Mouse (Mus musculus) kidney, adult 2 months (tissue): ENCODE measurements around the gene Bap1. TPM values are rescaled to one million over a fixed set of nuclear protein-coding genes. Genes with fewer than 3 reads are reported as not detected.

Experiments
- DNase-seq: peaks from one replicate; pipeline ENCODE4 v3.0.0; 2021
- H3K27ac ChIP-seq: fragments of 200-500 bp; 2 replicates; pipeline ENCODE4 v1.5.1; 2012; ENCODE audit warnings: low read depth, low read length, control low read depth, inconsistent platforms; ENCODE audit not compliant: insufficient read depth
- H3K27me3 ChIP-seq: fragments of 200-500 bp; replicated peaks from 2 replicates; pipeline ENCODE4 v1.6.1; 2012; ENCODE audit warnings: mild to moderate bottlenecking, moderate library complexity, low read length, inconsistent platforms; ENCODE audit not compliant: control insufficient read depth, insufficient read depth
- H3K36me3 ChIP-seq: fragments of 200-500 bp; 2 replicates; pipeline ENCODE4 v1.6.1; 2012; ENCODE audit warnings: mild to moderate bottlenecking, moderate library complexity, low read length, inconsistent platforms; ENCODE audit not compliant: control insufficient read depth, insufficient read depth
- H3K4me1 ChIP-seq: fragments of 200-500 bp; 2 replicates; pipeline ENCODE4 v1.6.1; 2011; ENCODE audit warnings: low read length; ENCODE audit not compliant: control insufficient read depth, insufficient read depth
- H3K4me3 ChIP-seq: fragments of 200-500 bp; 2 replicates; pipeline ENCODE4 v1.5.1; 2011; ENCODE audit warnings: mild to moderate bottlenecking, low read depth, low read length, control low read depth; ENCODE audit not compliant: insufficient read depth
- CTCF ChIP-seq: fragments of 200-500 bp; conservative IDR thresholded peaks from 2 replicates; pipeline ENCODE4 v1.5.1; 2011; ENCODE audit warnings: low read depth, mild to moderate bottlenecking, control low read depth, low read length, moderate library complexity, mixed read lengths; ENCODE audit not compliant: insufficient read depth, insufficient read length
- POLR2A ChIP-seq: fragments of 200-500 bp; IDR thresholded peaks from one replicate; pipeline ENCODE4 v1.6.1; 2011; ENCODE audit warnings: low read depth, low read length, control low read depth
- WGBS: fragments of 180-500 bp; shearing (Covaris S2); methylation state at CpG from one replicate; pipeline ENCODE4 v1.1.7; 2018; 5-methylcytosine and 5-hydroxymethylcytosine counted together
- polyA plus RNA-seq: library from polyadenylated mRNA; depleted of rRNA; stranded (reverse); fragments of >200 nt; gene quantifications from 2 replicates; pipeline ENCODE4 v1.2.3, GENCODE M21; 2012

Gene Bap1
- polyA plus RNA-seq, 1 experiment, result 58.9 TPM

DNA sequence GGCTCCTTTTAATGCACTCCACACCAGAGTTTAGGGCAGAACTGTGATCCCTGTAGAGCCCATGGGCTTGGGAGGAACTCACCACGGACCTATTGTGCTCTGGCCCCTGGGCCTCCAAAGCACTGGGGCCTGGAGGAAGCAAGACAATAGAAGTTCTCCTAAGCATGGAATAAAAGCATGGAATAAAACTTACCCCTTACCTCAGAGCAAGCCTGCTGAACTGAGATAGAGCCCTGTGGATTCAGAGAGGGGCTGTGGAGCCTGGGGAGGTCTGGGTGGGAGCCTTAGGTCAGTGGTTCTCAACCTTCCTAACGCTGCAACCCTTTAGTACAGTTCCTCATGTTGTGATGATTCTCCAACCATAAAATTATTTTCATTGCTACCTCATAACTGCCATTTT is 34.4 kb upstream of the Bap1 start, which contains the start of gene Nisch:
Gene Nisch (minus strand): TSS at position 101 of the 400 bp plus-strand sequence.
- Histone ChIP-seq H3K27me3 (no peaks in the 10 kb centered on the region), H3K4me3 (peak within 1 kb of the TSS; percentile 26), H3K4me1 (no peaks in the 10 kb centered on the region), H3K27ac (0 out of 2 replicates have a peak within 1 kb of the TSS, but pooled peaks have one; percentile 8), H3K36me3 (no peaks in the 10 kb centered on the region)
- no peak for TF ChIP-seq POLR2A
- TF ChIP-seq CTCF, result no peak
- no peak for DNase-seq
- 67% methylated on average over 2 of the region's 2 CpGs for WGBS

DNA sequence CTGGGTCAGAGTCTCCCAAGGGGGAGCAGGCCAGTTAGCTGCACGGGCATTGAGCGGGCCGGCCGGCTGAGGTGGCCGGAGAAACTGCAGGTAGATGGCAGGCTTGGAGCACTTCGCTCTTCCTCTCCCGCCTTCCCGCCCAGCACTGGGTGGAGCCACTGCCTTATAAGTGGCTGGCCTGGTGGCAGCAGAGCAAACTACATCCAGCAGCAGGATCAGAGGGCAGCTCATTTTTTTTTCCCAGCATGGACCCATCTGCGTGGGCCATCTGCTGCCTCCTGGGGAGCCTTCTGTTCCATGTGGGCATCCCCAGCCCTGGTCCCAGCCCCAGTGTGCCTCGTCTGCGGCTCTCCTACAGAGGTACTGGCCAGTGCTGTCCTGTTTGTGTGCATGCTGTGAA is 33.6 kb upstream of the Bap1 start, which contains the start of gene Sema3g:
Gene Sema3g (plus strand): TSS at position 195 of the 400 bp plus-strand sequence.
- H3K4me3 ChIP-seq, result peak within 1 kb of the TSS; percentile 26
- TF ChIP-seq CTCF (peak; percentile 75), POLR2A (no peak)
- 0 out of 2 replicates have a peak within 1 kb of the TSS, but pooled peaks have one; percentile 8 for H3K27ac ChIP-seq
- H3K36me3 ChIP-seq, result no peaks in the 10 kb centered on the region
- no peaks in the 10 kb centered on the region for H3K4me1 ChIP-seq
- WGBS, result 6% methylated on average over 11 of the region's 11 CpGs
- DNase-seq, result peak; percentile 88
- no peaks in the 10 kb centered on the region for H3K27me3 ChIP-seq

DNA sequence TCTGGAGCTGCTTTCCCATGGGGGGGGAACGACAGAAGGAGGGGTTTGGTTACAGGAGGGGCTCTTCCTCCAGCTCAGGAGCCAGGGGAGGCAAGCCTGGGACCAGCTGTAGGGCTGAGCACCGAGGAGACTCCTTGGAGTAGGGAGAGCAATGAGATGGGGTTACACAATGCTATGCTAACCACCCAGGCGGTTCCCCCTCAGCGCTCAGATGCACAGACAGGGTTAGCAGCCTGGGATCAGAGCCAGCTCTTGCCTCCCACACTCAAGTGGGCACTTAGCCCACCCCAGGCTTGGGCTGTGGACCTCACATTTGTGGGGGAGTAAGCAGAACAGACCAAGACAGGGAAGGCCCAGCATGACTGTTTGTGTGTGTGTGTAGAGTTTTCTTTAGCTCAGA is 24.3 kb upstream of the Bap1 start:
- H3K27me3 ChIP-seq, result no peaks in the 10 kb centered on the region
- 51% methylated on average over 4 of the region's 4 CpGs for WGBS
- no peak overlapping the region for H3K4me3 ChIP-seq
- H3K27ac ChIP-seq, result no peak overlapping the region
- H3K36me3 ChIP-seq, result no peaks in the 10 kb centered on the region
- H3K4me1 ChIP-seq, result no peaks in the 10 kb centered on the region
- TF ChIP-seq POLR2A (no peak), CTCF (no peak)
- no peak for DNase-seq

DNA sequence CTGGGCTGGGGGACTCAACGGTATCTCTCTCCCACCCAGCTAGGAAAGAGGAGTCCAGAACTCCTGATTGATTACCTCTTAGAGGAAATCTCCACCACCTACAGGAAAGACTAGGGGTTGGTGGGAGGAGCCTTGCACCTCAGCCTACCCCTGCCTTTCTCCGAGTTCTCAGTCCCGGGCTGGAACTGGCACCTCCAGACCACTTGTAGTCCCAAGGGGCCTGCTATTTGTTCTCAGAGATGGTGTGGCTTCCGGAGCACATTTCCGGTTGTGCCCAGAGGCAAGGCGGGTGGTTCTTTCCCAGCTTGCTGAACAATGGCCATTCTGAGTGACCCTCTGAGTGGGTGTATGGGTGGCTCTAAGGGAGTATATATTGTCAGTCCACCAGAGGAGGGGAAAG is 23.0 kb upstream of the Bap1 start:
- Histone ChIP-seq H3K4me1 (no peaks in the 10 kb centered on the region), H3K4me3 (no peak overlapping the region), H3K36me3 (no peaks in the 10 kb centered on the region), H3K27ac (peak overlapping the region; percentile 46), H3K27me3 (no peaks in the 10 kb centered on the region)
- TF ChIP-seq CTCF, result no peak
- TF ChIP-seq POLR2A, result no peak
- peak; percentile 76 for DNase-seq
- WGBS, result 50% methylated on average over 6 of the region's 6 CpGs

DNA sequence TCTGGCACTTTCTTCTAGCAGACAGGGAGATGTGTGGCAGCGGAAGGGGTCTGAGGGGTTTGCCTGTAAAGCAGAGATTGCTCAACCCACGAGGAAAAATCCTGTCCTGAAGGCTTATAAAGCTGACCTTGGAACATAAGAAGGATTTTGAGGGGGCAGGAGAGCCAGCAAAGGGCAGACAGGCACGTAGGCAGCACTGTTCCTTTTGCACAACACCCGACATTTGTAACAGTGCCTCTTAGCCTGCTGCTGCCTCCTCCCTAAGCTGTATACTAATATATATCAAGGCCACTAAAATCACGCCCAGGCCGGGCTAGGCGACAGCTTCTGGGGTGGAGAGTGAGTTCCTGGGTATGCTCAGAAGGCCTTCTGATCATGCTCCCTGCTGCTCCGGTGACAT is 20.8 kb upstream of the Bap1 start:
- 66% methylated on average over 8 of the region's 8 CpGs for WGBS
- Histone ChIP-seq H3K4me1 (no peaks in the 10 kb centered on the region), H3K27ac (0 out of 2 replicates have a peak overlapping the region, but pooled peaks have one; percentile 12), H3K27me3 (no peaks in the 10 kb centered on the region), H3K4me3 (no peak overlapping the region), H3K36me3 (no peaks in the 10 kb centered on the region)
- DNase-seq, result no peak
- TF ChIP-seq CTCF (no peak), POLR2A (no peak)

DNA sequence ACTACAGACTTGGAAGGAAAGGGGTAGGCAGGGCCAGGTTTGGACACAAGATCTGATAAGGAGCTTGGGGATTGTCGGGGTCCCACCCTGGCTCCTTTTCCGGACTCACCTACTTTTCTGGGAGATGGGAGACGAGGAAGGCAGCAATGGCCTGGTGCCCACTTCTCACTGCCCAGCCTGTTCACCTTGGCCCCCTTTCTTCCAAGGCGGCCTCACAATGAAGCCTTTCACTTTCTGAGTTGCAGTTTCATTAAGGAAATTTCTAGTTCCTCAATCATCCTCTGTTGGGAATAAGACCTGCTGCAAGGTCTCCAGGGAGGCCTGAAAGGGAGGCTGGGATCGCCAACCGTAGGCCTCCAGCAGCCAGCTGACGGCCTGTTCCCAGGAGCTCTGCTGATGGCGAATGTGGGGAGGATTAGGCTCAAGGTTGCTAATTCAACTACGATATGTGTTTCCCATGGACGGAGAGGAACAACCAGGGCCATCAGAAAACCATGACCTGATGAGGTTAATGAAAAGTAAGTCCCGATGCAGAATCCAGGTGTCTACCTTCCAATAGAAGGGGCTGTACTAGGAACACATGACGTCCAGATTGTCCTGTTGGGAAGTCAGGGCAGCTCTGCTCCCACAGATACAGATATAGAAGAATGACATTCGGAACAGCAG is 18.7 kb upstream of the Bap1 start:
- no peak overlapping the region for H3K4me3 ChIP-seq
- TF ChIP-seq POLR2A (no peak), CTCF (no peak)
- no peaks in the 10 kb centered on the region for H3K27me3 ChIP-seq
- WGBS, result 75% methylated on average over 13 of the region's 13 CpGs
- no peaks in the 10 kb centered on the region for H3K4me1 ChIP-seq
- peak overlapping the region; percentile 72 for H3K27ac ChIP-seq
- no peaks in the 10 kb centered on the region for H3K36me3 ChIP-seq
- DNase-seq, result peak; percentile 50

DNA sequence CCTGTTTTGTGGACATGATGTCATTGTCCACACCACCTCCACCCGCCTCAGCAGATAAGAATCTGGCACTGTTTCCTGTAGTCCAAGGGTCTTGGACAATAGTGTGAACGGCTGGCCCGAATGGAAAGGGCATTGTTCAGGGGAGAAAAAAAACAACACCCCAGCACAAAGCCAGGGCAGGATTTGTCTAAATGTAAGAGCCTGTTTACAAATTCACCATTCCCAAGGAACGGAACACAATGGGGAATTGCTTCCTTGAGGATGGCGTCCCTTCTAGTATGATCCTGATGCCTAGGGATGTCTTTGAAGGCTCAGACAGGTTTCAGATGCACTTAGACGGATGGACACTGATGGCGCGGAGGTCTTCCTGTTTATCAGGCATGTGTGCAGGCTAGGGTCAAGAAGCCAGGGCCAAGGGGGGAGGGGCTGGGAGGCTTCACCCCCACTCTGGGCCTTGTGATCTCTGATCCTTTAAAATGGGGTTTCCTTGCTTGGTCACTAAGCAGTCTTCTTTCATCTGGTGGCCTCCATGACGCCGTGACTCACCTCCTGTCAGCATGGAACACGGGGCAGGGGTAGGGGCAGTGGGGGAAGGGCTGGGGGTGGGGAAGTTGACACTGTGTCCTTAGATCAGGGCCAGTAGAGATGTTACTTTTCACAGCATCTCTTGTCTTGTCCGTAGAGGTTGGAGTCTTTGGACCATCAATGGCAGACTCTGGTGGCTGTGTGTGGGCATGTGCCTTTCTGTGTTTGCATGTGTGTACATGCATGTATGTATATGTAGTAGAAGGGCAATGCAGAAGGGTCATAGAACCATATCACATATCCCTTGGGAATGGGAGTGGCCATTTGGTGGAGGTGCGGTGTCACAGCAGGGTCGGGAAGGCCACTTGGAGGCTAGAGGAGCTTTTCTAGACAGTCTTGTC is 17.9 kb upstream of the Bap1 start:
- no peaks in the 10 kb centered on the region for H3K4me1 ChIP-seq
- no peaks in the 10 kb centered on the region for H3K36me3 ChIP-seq
- no peaks in the 10 kb centered on the region for H3K27me3 ChIP-seq
- no peak overlapping the region for H3K4me3 ChIP-seq
- TF ChIP-seq POLR2A, result no peak
- no peak for TF ChIP-seq CTCF
- DNase-seq, result peak; percentile 79
- peak overlapping the region; percentile 72 for H3K27ac ChIP-seq
- 65% methylated on average over 14 of the region's 14 CpGs for WGBS
